Mouse (Mus musculus) limb, embryonic 10.5 days (tissue): ENCODE measurements around the gene Tmem208. TPM values are rescaled to one million over a fixed set of nuclear protein-coding genes. Genes with fewer than 3 reads are reported as not detected.
A peak's percentile ranks its signal among the peaks of the same experiment; 100 is the strongest.

Experiments used
- DNase-seq: peaks from one replicate; pipeline ENCODE4 v3.0.0-alpha.2; 2017; ENCODE audit warnings: low spot score
- H3K27ac ChIP-seq: fragments of 300-500 bp; sonication (generic); 2 replicates; pipeline ENCODE4 v1.5.1; 2016; ENCODE audit warnings: mild to moderate bottlenecking
- H3K27me3 ChIP-seq: fragments of 300-500 bp; sonication (generic); 2 replicates; pipeline ENCODE4 v1.6.1; 2016; ENCODE audit warnings: low read depth, mild to moderate bottlenecking; ENCODE audit not compliant: poor library complexity, severe bottlenecking
- H3K36me3 ChIP-seq: fragments of 300-500 bp; sonication (generic); 2 replicates; pipeline ENCODE4 v1.6.1; 2016; ENCODE audit warnings: mild to moderate bottlenecking, moderate library complexity
- H3K4me1 ChIP-seq: fragments of 300-500 bp; sonication (generic); 2 replicates; pipeline ENCODE4 v1.6.1; 2016
- H3K4me3 ChIP-seq: fragments of 300-500 bp; sonication (generic); 2 replicates; pipeline ENCODE4 v1.5.1; 2016; ENCODE audit warnings: mild to moderate bottlenecking, moderate library complexity
- H3K9me3 ChIP-seq: fragments of 300-500 bp; sonication (generic); replicated peaks from 2 replicates; pipeline ENCODE4 v1.6.1; 2016; ENCODE audit warnings: mild to moderate bottlenecking
- WGBS: fragments of 180-500 bp; shearing (Covaris S2); methylation state at CpG from one replicate; pipeline ENCODE4 v1.1.7; 2016; 5-methylcytosine and 5-hydroxymethylcytosine counted together
- polyA plus RNA-seq: library from polyadenylated mRNA; unstranded; fragments of >200 nt; fragmentation: Nextera tagmentation; extraction: Ambion mirVana; gene quantifications from 2 replicates; pipeline ENCODE4 v1.2.1, GENCODE M21; 2016

The Tmem208 gene
- 102 and 105 TPM in 2 replicates for polyA plus RNA-seq

- H3K27me3 ChIP-seq, result no peaks in the 10 kb centered on the region
- peaks cover 51% of the 10 kb centered on the region for H3K36me3 ChIP-seq
- peak within 1 kb of the TSS; percentile 84 for H3K27ac ChIP-seq
- WGBS, result under 1% methylated on average over 36 of the region's 36 CpGs
- H3K9me3 ChIP-seq, result no peaks in the 10 kb centered on the region
- H3K4me3 ChIP-seq, result peak within 1 kb of the TSS; percentile 75
- peaks cover 18% of the 10 kb centered on the region for H3K4me1 ChIP-seq
- DNase-seq, result peak; percentile 97
These were observed at the start of gene Tmem208, which contains the start of gene Lrrc29 for GRCm38 (mm10) chr8:105326141-105326672. TSS of gene Tmem208 (plus strand) at chr8:105326354. TSS of gene Lrrc29 (minus strand) at chr8:105326278.

GRCm38 (mm10) chr8:105278911-105279334 is 47.2 kb upstream of the Tmem208 start:
- H3K36me3 ChIP-seq, result peaks cover 24% of the 10 kb centered on the region
- WGBS, result 3% methylated on average over 28 of the region's 28 CpGs
- no peak for DNase-seq
- H3K27ac ChIP-seq, result no peak overlapping the region
- H3K9me3 ChIP-seq, result no peaks in the 10 kb centered on the region
- H3K27me3 ChIP-seq, result peaks cover 100% of the 10 kb centered on the region
- peak overlapping the region; percentile 22 for H3K4me3 ChIP-seq
- peaks cover 28% of the 10 kb centered on the region for H3K4me1 ChIP-seq

- Histone ChIP-seq H3K36me3 (peaks cover 32% of the 10 kb centered on the region), H3K4me1 (peaks cover 25% of the 10 kb centered on the region), H3K27ac (no peak overlapping the region), H3K27me3 (peaks cover 97% of the 10 kb centered on the region), H3K9me3 (no peaks in the 10 kb centered on the region), H3K4me3 (no peak overlapping the region)
- DNase-seq, result no peak
- 74% methylated on average over 3 of the region's 3 CpGs for WGBS
These were observed 45.6 kb upstream of the Tmem208 start for GRCm38 (mm10) chr8:105280567-105280966.

- DNase-seq, result no peak
- H3K27me3 ChIP-seq, result peaks cover 97% of the 10 kb centered on the region
- no peaks in the 10 kb centered on the region for H3K9me3 ChIP-seq
- peaks cover 14% of the 10 kb centered on the region for H3K4me1 ChIP-seq
- H3K4me3 ChIP-seq, result no peak overlapping the region
- WGBS, result 88% methylated on average over 12 of the region's 12 CpGs
- H3K27ac ChIP-seq, result no peak overlapping the region
- H3K36me3 ChIP-seq, result peaks cover 35% of the 10 kb centered on the region
These were observed 44.3 kb upstream of the Tmem208 start for GRCm38 (mm10) chr8:105281821-105282220.

GRCm38 (mm10) chr8:105282239-105282638 is 43.9 kb upstream of the Tmem208 start:
- no peak for DNase-seq
- Histone ChIP-seq H3K27ac (no peak overlapping the region), H3K4me3 (no peak overlapping the region), H3K36me3 (peaks cover 35% of the 10 kb centered on the region), H3K27me3 (peaks cover 97% of the 10 kb centered on the region), H3K4me1 (peaks cover 14% of the 10 kb centered on the region), H3K9me3 (no peaks in the 10 kb centered on the region)
- 87% methylated on average over 4 of the region's 4 CpGs for WGBS

GRCm38 (mm10) chr8:105283074-105283473 is 43.1 kb upstream of the Tmem208 start:
- Histone ChIP-seq H3K4me3 (no peak overlapping the region), H3K27me3 (peaks cover 91% of the 10 kb centered on the region), H3K36me3 (peaks cover 35% of the 10 kb centered on the region), H3K27ac (no peak overlapping the region), H3K4me1 (peaks cover 15% of the 10 kb centered on the region), H3K9me3 (no peaks in the 10 kb centered on the region)
- DNase-seq, result peak; percentile 72
- 11% methylated on average over 23 of the region's 23 CpGs for WGBS

GRCm38 (mm10) chr8:105285514-105285913 is 40.6 kb upstream of the Tmem208 start:
- no peak for DNase-seq
- H3K4me3 ChIP-seq, result no peak overlapping the region
- no peak overlapping the region for H3K27ac ChIP-seq
- peaks cover 27% of the 10 kb centered on the region for H3K4me1 ChIP-seq
- no peaks in the 10 kb centered on the region for H3K9me3 ChIP-seq
- peaks cover 77% of the 10 kb centered on the region for H3K27me3 ChIP-seq
- H3K36me3 ChIP-seq, result peaks cover 28% of the 10 kb centered on the region
- 42% methylated on average over 12 of the region's 12 CpGs for WGBS

DNA sequence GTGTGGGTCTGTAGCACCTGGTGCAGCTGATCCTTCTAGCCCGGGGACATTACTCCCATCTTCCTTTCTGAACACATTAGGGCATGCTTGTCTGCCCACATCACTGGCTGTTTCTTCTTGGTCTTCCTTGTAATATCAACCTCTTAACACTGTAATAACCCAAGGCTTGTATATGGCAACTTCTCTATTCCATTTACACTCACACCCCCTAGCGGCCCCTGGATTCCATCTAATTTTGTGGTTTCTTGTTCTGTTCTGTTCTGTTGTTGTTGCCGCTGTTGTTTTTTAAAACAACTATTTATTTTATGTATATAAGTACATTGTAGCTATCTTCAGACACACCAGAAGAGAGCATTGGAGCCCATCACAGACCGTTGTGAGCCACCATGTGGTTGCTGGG is 39.2 kb upstream of the Tmem208 start:
- Histone ChIP-seq H3K9me3 (no peaks in the 10 kb centered on the region), H3K27me3 (peaks cover 68% of the 10 kb centered on the region), H3K4me3 (no peak overlapping the region), H3K4me1 (peaks cover 32% of the 10 kb centered on the region), H3K36me3 (peaks cover 20% of the 10 kb centered on the region), H3K27ac (no peak overlapping the region)
- DNase-seq, result no peak
- whole genome bisulfite sequencing, result 93% methylated on average over 4 of the region's 4 CpGs

GRCm38 (mm10) chr8:105288231-105288630 is 37.9 kb upstream of the Tmem208 start:
- WGBS, result 89% methylated on average over 5 of the region's 5 CpGs
- H3K27me3 ChIP-seq, result peaks cover 64% of the 10 kb centered on the region
- H3K4me1 ChIP-seq, result peaks cover 29% of the 10 kb centered on the region
- H3K36me3 ChIP-seq, result peaks cover 10% of the 10 kb centered on the region
- no peak for DNase-seq
- no peak overlapping the region for H3K4me3 ChIP-seq
- no peaks in the 10 kb centered on the region for H3K9me3 ChIP-seq
- H3K27ac ChIP-seq, result no peak overlapping the region

DNA sequence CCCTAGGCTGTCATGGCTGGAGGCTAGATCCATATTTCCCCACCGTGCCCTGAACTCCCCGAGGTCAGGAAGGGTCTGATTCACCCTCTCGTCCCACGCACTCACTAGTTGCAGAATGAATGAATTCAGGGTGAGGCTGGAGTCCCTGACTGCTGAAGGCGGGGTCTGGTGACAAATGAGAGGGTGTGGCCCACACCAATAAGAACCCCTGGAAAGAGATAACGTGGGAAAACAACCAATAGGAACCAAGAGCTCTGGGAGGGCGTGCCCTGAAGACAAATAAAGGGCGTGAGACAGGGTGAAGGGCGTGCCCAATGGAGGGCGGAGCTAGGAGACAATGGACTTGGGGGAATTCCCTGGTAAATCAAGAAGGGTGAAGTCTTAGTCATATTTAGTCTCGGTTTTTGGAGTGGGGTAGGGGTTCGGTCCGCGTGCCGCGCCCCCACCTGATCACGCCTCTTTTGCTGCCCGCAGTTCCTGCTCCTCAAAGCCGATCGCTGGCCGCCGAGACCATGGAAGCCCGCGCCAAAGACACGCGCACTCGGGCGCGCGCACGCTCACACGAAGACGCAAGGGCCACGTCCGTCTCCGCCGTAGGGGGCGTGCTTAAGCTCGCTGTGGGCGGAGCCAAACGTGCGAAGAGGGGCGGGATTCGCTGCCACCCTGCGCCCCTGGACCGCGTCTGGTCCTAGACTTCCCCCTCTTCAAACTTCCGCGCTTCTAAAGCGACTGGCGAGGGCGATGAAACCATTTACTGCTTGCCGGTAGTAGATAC is 37.0 kb upstream of the Tmem208 start:
- WGBS, result under 1% methylated on average over 53 of the region's 53 CpGs
- Histone ChIP-seq H3K36me3 (peaks cover 10% of the 10 kb centered on the region), H3K4me1 (peaks cover 31% of the 10 kb centered on the region), H3K4me3 (peak overlapping the region; percentile 63), H3K27me3 (peaks cover 64% of the 10 kb centered on the region), H3K27ac (peak overlapping the region; percentile 93), H3K9me3 (no peaks in the 10 kb centered on the region)
- peak; percentile 95 for DNase-seq

DNA sequence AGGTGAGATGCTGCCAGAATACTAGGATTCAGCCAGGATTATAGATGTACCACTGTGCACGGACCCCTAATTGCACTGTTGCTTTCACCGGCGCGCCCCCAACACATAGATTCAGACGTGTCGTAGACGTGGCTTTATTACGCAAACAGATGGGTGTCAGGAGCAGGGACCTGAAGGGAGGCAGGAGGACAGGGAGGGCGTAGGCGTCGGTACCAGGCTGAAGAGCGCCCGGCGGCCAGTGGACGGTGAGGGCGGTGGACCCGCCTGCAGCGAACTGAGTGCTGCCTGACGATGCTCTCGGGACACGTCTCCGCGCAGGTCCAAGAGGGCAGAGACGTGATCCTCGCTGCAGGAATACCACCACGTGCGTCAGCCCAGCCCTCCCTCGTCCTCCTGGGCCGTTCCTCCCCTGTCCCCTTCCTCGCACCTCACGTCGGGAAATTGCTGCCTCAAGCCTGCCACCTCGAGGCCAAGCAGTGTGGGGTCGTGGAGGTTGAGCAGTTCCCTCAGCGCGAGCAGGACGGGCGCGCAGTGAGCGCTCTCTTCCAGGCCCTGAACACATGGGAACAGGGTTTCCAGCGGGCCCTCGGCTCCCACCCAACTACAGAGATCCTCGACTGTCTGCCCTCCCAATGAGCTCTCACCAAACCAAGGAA is 36.2 kb upstream of the Tmem208 start, which contains the start of gene 4931428F04Rik:
TSS of gene 4931428F04Rik (minus strand) at position 60 of the 656 bp plus-strand sequence.
- Histone ChIP-seq H3K27me3 (peaks cover 57% of the 10 kb centered on the region), H3K4me1 (peaks cover 31% of the 10 kb centered on the region), H3K4me3 (peak within 1 kb of the TSS; percentile 63), H3K36me3 (peaks cover 7% of the 10 kb centered on the region), H3K27ac (peak within 1 kb of the TSS; percentile 93), H3K9me3 (no peaks in the 10 kb centered on the region)
- peak; percentile 63 for DNase-seq
- WGBS, result 2% methylated on average over 43 of the region's 43 CpGs

DNA sequence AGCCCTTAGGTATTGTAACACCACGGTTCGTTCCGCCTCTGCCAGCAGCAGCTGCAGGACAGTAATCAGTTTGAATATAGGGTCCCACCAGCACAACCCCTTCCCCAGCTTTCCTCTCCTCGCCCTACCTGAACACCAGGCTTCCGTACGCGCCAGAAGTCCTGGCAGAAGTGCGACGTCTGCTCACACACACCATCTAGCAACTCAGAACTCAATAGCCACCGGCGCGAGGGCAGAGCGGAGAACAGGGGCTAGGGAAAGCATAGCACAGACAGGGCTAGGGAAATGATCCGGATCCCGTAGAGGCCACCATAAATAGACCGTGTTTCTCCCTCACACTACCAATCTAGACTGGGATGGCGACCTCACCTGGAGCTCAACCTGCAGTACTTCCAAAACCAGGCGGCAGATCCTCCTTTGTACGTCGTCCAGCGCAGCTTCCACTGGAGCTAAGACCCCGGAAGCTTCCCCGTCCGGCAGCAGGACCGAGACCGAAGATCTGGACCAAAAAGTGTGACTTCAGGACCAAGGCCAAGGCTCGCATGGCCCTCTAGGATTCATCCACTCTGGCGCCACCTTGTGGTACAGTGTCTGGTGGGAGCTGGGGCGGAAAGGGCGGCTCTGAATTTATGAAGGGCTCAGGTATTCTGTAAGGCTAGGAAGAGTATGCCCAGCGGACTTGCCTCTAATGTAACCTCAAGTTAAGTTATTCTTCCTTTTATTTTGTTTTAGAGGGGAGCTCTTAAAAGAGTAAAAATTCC is 35.4 kb upstream of the Tmem208 start:
- peak; percentile 95 for DNase-seq
- H3K4me3 ChIP-seq, result peak overlapping the region; percentile 63
- no peaks in the 10 kb centered on the region for H3K9me3 ChIP-seq
- peaks cover 54% of the 10 kb centered on the region for H3K27me3 ChIP-seq
- H3K27ac ChIP-seq, result no peak overlapping the region
- 0 out of 2 replicates have a peak, but pooled peaks cover under 1% of the 10 kb centered on the region for H3K36me3 ChIP-seq
- peaks cover 32% of the 10 kb centered on the region for H3K4me1 ChIP-seq
- WGBS, result 6% methylated on average over 31 of the region's 31 CpGs
